Mouse (Mus musculus) lung, embryonic 16.5 days (tissue): ENCODE data around the gene Dyrk1a. TPM values are rescaled to one million over a fixed set of nuclear protein-coding genes. Genes with fewer than 3 reads are reported as not detected.
A peak's percentile ranks its signal among the peaks of the same experiment; 100 is the strongest.

Experiments
- ATAC-seq: fragments of 200-750 bp; cut with Nextera tagmentation; 2 replicates; pipeline ENCODE4 v1.8.0; 2017; ENCODE audit warnings: low read depth, mild to moderate bottlenecking, moderate library complexity
- H3K27ac ChIP-seq: fragments of 300-500 bp; sonication (generic); 2 replicates; pipeline ENCODE4 v1.5.1; 2014; ENCODE audit warnings: mild to moderate bottlenecking, control low read depth, low read length
- H3K27me3 ChIP-seq: fragments of 300-500 bp; sonication (generic); 2 replicates; pipeline ENCODE4 v1.6.1; 2014; ENCODE audit warnings: low read depth, low read length, mixed read lengths; ENCODE audit not compliant: control insufficient read depth, insufficient read depth
- H3K36me3 ChIP-seq: fragments of 300-500 bp; sonication (generic); 2 replicates; pipeline ENCODE4 v1.6.1; 2014; ENCODE audit warnings: low read length; ENCODE audit not compliant: control insufficient read depth, insufficient read depth
- H3K4me1 ChIP-seq: fragments of 300-500 bp; sonication (generic); replicated peaks from 2 replicates; pipeline ENCODE4 v1.6.1; 2014; ENCODE audit warnings: low read length, mixed read lengths; ENCODE audit not compliant: control insufficient read depth, insufficient read depth
- H3K4me2 ChIP-seq: fragments of 300-500 bp; sonication (generic); 2 replicates; pipeline ENCODE4 v1.6.1; 2014; ENCODE audit warnings: low read depth, low read length, control low read depth
- H3K4me3 ChIP-seq: fragments of 300-500 bp; sonication (generic); 2 replicates; pipeline ENCODE4 v1.5.1; 2014; ENCODE audit warnings: mild to moderate bottlenecking, low read length, control low read depth
- H3K9ac ChIP-seq: fragments of 300-500 bp; sonication (generic); 2 replicates; pipeline ENCODE4 v1.6.1; 2014; ENCODE audit warnings: low read length, control low read depth
- H3K9me3 ChIP-seq: fragments of 300-500 bp; sonication (generic); 2 replicates; pipeline ENCODE4 v1.6.1; 2016; ENCODE audit warnings: low read length; ENCODE audit not compliant: control insufficient read depth
- WGBS: fragments of 180-500 bp; shearing (Covaris S2); extraction: QIAGEN DNeasy Blood & Tissue Kit; methylation state at CpG from one replicate; pipeline ENCODE4 v1.1.7; 2014; 5-methylcytosine and 5-hydroxymethylcytosine counted together
- polyA plus RNA-seq: library from polyadenylated mRNA; unstranded; fragments of >200 nt; fragmentation: Nextera tagmentation; extraction: Ambion mirVana; gene quantifications from 2 replicates; pipeline ENCODE4 v1.2.1, GENCODE M21; 2015

Gene Dyrk1a
- polyA plus RNA-seq, 1 experiment from 2014 or later = 8.0 TPM

GRCm38 (mm10) chr16:94568335-94569228 is 1.2 kb upstream of the Dyrk1a start:
- H3K4me3 ChIP-seq = peak overlapping the region; percentile 74
- H3K4me2 ChIP-seq = peak overlapping the region; percentile 66
- H3K9ac ChIP-seq = peak overlapping the region; percentile 82
- no peaks in the 10 kb centered on the region for H3K27me3 ChIP-seq
- H3K36me3 ChIP-seq = no peaks in the 10 kb centered on the region
- WGBS = 1% methylated on average over 46 of the region's 53 CpGs
- H3K27ac ChIP-seq = peak overlapping the region; percentile 98
- H3K4me1 ChIP-seq = peaks cover 19% of the 10 kb centered on the region
- peak; percentile 84 for ATAC-seq
- H3K9me3 ChIP-seq = no peaks in the 10 kb centered on the region

- Histone ChIP-seq H3K4me1 (peaks cover 27% of the 10 kb centered on the region), H3K4me3 (peak overlapping the region; percentile 74), H3K9ac (peak overlapping the region; percentile 99), H3K9me3 (no peaks in the 10 kb centered on the region), H3K27ac (peak overlapping the region; percentile 100), H3K4me2 (peak overlapping the region; percentile 65), H3K27me3 (no peaks in the 10 kb centered on the region), H3K36me3 (no peaks in the 10 kb centered on the region)
- ATAC-seq = peak; percentile 13
- WGBS = 0% methylated on average over 35 of the region's 88 CpGs
Observed at GRCm38 (mm10) chr16:94570361-94571041, 691 bp downstream of the Dyrk1a start.

GRCm38 (mm10) chr16:94571111-94571993 is 1.5 kb downstream of the Dyrk1a start:
- H3K4me2 ChIP-seq = peak overlapping the region; percentile 65
- peak overlapping the region; percentile 74 for H3K4me3 ChIP-seq
- H3K27me3 ChIP-seq = no peaks in the 10 kb centered on the region
- WGBS = 17% methylated on average over 10 of the region's 10 CpGs
- no peaks in the 10 kb centered on the region for H3K9me3 ChIP-seq
- H3K36me3 ChIP-seq = no peaks in the 10 kb centered on the region
- peaks cover 34% of the 10 kb centered on the region for H3K4me1 ChIP-seq
- peak overlapping the region; percentile 99 for H3K9ac ChIP-seq
- ATAC-seq = no peak
- H3K27ac ChIP-seq = peak overlapping the region; percentile 100

- peak overlapping the region; percentile 20 for H3K4me3 ChIP-seq
- ATAC-seq = no peak
- H3K9ac ChIP-seq = peak overlapping the region; percentile 17
Observed at GRCm38 (mm10) chr16:94572422-94572821, 2.6 kb downstream of the Dyrk1a start.

GRCm38 (mm10) chr16:94574025-94574717 is 4.4 kb downstream of the Dyrk1a start:
- H3K27ac ChIP-seq = no peak overlapping the region

More at GRCm38 (mm10) chr16:94572422-94572821, 2.6 kb downstream of the Dyrk1a start:
- H3K4me2 ChIP-seq = peak overlapping the region; percentile 41
- H3K27me3 ChIP-seq = no peaks in the 10 kb centered on the region
- H3K9me3 ChIP-seq = no peaks in the 10 kb centered on the region
- no peaks in the 10 kb centered on the region for H3K36me3 ChIP-seq
- H3K27ac ChIP-seq = no peak overlapping the region
- WGBS = 19% methylated on average over 2 of the region's 2 CpGs
- H3K4me1 ChIP-seq = peaks cover 34% of the 10 kb centered on the region

GRCm38 (mm10) chr16:94574718-94575094 is 4.9 kb downstream of the Dyrk1a start:
- no peak overlapping the region for H3K27ac ChIP-seq
- H3K27me3 ChIP-seq = no peaks in the 10 kb centered on the region
- H3K9me3 ChIP-seq = no peaks in the 10 kb centered on the region
- ATAC-seq = no peak
- no peak overlapping the region for H3K4me3 ChIP-seq
- H3K9ac ChIP-seq = no peak overlapping the region
- H3K4me1 ChIP-seq = peaks cover 32% of the 10 kb centered on the region
- no peak overlapping the region for H3K4me2 ChIP-seq
- H3K36me3 ChIP-seq = no peaks in the 10 kb centered on the region

More at GRCm38 (mm10) chr16:94574025-94574717, 4.4 kb downstream of the Dyrk1a start:
- WGBS = 66% methylated on average over 3 of the region's 3 CpGs
- no peak for ATAC-seq
- H3K4me1 ChIP-seq = peaks cover 30% of the 10 kb centered on the region
- H3K4me3 ChIP-seq = no peak overlapping the region
- H3K4me2 ChIP-seq = no peak overlapping the region
- no peaks in the 10 kb centered on the region for H3K9me3 ChIP-seq
- no peak overlapping the region for H3K9ac ChIP-seq
- H3K27me3 ChIP-seq = no peaks in the 10 kb centered on the region
- no peaks in the 10 kb centered on the region for H3K36me3 ChIP-seq

- peaks cover 37% of the 10 kb centered on the region for H3K4me1 ChIP-seq
- ATAC-seq = no peak
- H3K9ac ChIP-seq = no peak overlapping the region
- H3K36me3 ChIP-seq = no peaks in the 10 kb centered on the region
- WGBS = 45% methylated on average over 5 of the region's 5 CpGs
- H3K4me3 ChIP-seq = no peak overlapping the region
- no peaks in the 10 kb centered on the region for H3K27me3 ChIP-seq
- H3K4me2 ChIP-seq = no peak overlapping the region
- H3K9me3 ChIP-seq = no peaks in the 10 kb centered on the region
- H3K27ac ChIP-seq = no peak overlapping the region
Observed at GRCm38 (mm10) chr16:94575757-94576156, 5.9 kb downstream of the Dyrk1a start.

- no peak overlapping the region for H3K4me2 ChIP-seq
- H3K36me3 ChIP-seq = no peaks in the 10 kb centered on the region
- WGBS = 95% methylated on average over 4 of the region's 4 CpGs
- peaks cover 27% of the 10 kb centered on the region for H3K4me1 ChIP-seq
- H3K4me3 ChIP-seq = no peak overlapping the region
- H3K9ac ChIP-seq = no peak overlapping the region
- no peak for ATAC-seq
- no peak overlapping the region for H3K27ac ChIP-seq
- H3K27me3 ChIP-seq = no peaks in the 10 kb centered on the region
- H3K9me3 ChIP-seq = no peaks in the 10 kb centered on the region
Observed at GRCm38 (mm10) chr16:94579348-94579747, 9.5 kb downstream of the Dyrk1a start.
